Mouse (Mus musculus) liver, embryonic 12.5 days (tissue): ENCODE data around the gene Gm11639. TPM values are rescaled to one million over a fixed set of nuclear protein-coding genes. Genes with fewer than 3 reads are reported as not detected.

Source experiments
- ATAC-seq: fragments of 200-750 bp; cut with Nextera tagmentation; 2 replicates; pipeline ENCODE4 v1.8.0; 2017; ENCODE audit warnings: moderate number of reproducible peaks, mild to moderate bottlenecking, moderate library complexity
- H3K27ac ChIP-seq: fragments of 300-500 bp; sonication (generic); 2 replicates; pipeline ENCODE4 v1.5.1; 2016; ENCODE audit warnings: mild to moderate bottlenecking
- H3K27me3 ChIP-seq: fragments of 300-500 bp; sonication (generic); replicated peaks from 2 replicates; pipeline ENCODE4 v1.6.1; 2016; ENCODE audit warnings: mild to moderate bottlenecking, moderate library complexity
- H3K36me3 ChIP-seq: fragments of 300-500 bp; sonication (generic); 2 replicates; pipeline ENCODE4 v1.6.1; 2016; ENCODE audit warnings: mild to moderate bottlenecking, moderate library complexity
- H3K4me1 ChIP-seq: fragments of 300-500 bp; sonication (generic); 2 replicates; pipeline ENCODE4 v1.6.1; 2016
- H3K4me2 ChIP-seq: fragments of 300-500 bp; sonication (generic); 2 replicates; pipeline ENCODE4 v1.6.1; 2016; ENCODE audit warnings: mild to moderate bottlenecking, moderate library complexity
- H3K4me3 ChIP-seq: fragments of 300-500 bp; sonication (generic); 2 replicates; pipeline ENCODE4 v1.5.1; 2016; ENCODE audit warnings: mild to moderate bottlenecking, moderate library complexity
- H3K9ac ChIP-seq: fragments of 300-500 bp; sonication (generic); 2 replicates; pipeline ENCODE4 v1.6.1; 2016; ENCODE audit warnings: mild to moderate bottlenecking, moderate library complexity
- H3K9me3 ChIP-seq: fragments of 300-500 bp; sonication (generic); replicated peaks from 2 replicates; pipeline ENCODE4 v1.6.1; 2016; ENCODE audit warnings: mild to moderate bottlenecking, moderate library complexity
- WGBS: fragments of 180-500 bp; shearing (Covaris S2); methylation state at CpG from one replicate; pipeline ENCODE4 v1.1.7; 2016; ENCODE audit not compliant: insufficient replicate concordance; 5-methylcytosine and 5-hydroxymethylcytosine counted together
- polyA plus RNA-seq: library from polyadenylated mRNA; unstranded; fragments of >200 nt; fragmentation: Nextera tagmentation; extraction: Ambion mirVana; gene quantifications from 2 replicates; pipeline ENCODE4 v1.2.1, GENCODE M21; 2016

Gene Gm11639
- polyA plus RNA-seq, 1 experiment from 2014 or later = 0.05 TPM

DNA sequence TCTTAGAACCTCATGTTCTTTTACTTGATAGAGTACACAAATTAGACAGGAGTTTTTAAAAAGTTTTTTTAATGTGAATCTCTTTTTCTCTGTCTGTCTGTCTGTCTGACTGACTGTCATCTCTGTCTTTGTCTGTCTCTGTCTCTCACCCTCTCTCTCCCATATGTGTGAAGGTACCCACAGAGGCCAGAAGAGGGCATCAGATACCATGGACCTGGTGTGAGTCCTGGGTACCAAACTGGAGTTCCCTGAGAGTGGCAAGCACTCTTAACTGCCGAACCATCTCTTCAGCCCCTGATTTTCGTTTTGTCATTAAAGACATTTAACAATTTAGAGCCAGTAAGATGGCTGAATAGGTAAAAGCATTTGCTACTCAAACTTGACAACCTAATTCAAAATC, 21.6 kb downstream of the Gm11639 start:
- H3K27me3 ChIP-seq = no peaks in the 10 kb centered on the region
- H3K27ac ChIP-seq = no peak overlapping the region
- H3K36me3 ChIP-seq = no peaks in the 10 kb centered on the region
- no peaks in the 10 kb centered on the region for H3K9me3 ChIP-seq
- 39% methylated on average over 2 of the region's 2 CpGs for WGBS
- no peak for ATAC-seq
- no peak overlapping the region for H3K4me2 ChIP-seq
- no peak overlapping the region for H3K4me3 ChIP-seq
- no peak overlapping the region for H3K9ac ChIP-seq
- no peaks in the 10 kb centered on the region for H3K4me1 ChIP-seq

DNA sequence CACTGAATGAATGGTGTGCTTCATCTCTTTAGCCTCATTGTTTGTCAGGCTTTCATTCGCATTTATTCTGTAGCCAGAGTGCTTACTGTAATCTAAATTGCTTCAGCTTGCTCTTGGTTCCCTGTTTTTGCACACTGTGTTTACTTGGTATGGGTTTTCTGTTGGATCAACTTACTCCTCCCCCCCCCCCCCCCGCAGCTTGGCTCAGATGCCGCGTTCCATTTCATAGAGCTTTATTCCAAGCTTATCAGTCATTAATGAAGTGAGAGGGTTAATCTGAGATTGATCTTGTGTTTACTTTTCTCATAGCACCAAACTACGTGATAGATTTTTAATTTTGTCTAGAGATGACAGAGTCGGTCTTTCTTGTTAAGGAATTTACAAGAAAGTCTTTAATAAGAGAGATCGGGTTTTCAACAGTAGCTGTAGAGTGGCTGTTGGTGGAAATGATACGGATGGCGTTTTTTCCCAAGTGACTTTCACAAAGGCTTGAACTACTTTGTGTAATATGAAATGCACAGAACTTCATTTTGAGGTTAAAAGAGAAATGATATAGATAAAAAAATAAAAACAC, 59.6 kb downstream of the Gm11639 start:
- Histone ChIP-seq H3K27me3 (no peaks in the 10 kb centered on the region), H3K4me1 (no peaks in the 10 kb centered on the region), H3K36me3 (no peaks in the 10 kb centered on the region), H3K27ac (no peak overlapping the region), H3K9me3 (no peaks in the 10 kb centered on the region), H3K4me3 (no peak overlapping the region), H3K4me2 (no peak overlapping the region), H3K9ac (no peak overlapping the region)
- no peak for ATAC-seq
- WGBS = 79% methylated on average over 9 of the region's 9 CpGs

- H3K4me2 ChIP-seq = no peak overlapping the region
- no peaks in the 10 kb centered on the region for H3K4me1 ChIP-seq
- H3K36me3 ChIP-seq = no peaks in the 10 kb centered on the region
- no peak overlapping the region for H3K27ac ChIP-seq
- H3K9ac ChIP-seq = no peak overlapping the region
- WGBS = 32% methylated on average over 6 of the region's 6 CpGs
- H3K4me3 ChIP-seq = no peak overlapping the region
- no peaks in the 10 kb centered on the region for H3K27me3 ChIP-seq
- ATAC-seq = no peak
- H3K9me3 ChIP-seq = no peaks in the 10 kb centered on the region
Measured at GRCm38 (mm10) chr11:104765762-104766161, 80.3 kb downstream of the Gm11639 start.

DNA sequence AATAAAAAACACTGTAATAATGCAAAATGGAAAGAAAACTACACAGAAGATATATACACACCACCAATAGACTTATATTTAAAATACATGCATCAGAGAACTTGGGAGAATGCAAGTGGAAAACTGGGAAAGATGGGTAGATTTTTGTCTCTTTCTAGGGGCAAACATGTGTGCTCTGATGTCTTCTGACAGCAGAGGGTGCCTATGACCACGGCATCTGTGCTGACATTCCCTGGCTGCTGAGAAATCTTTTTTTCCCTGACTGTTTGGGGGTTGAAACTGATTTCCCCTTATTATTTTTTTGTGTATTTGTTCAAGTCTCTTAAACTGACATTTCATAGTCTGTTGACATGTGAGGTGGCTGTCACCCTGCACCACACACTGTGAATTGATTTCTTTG, 81.6 kb downstream of the Gm11639 start:
- Histone ChIP-seq H3K4me1 (no peaks in the 10 kb centered on the region), H3K27ac (no peak overlapping the region), H3K4me2 (no peak overlapping the region), H3K4me3 (no peak overlapping the region), H3K36me3 (no peaks in the 10 kb centered on the region), H3K9ac (no peak overlapping the region), H3K9me3 (no peaks in the 10 kb centered on the region), H3K27me3 (no peaks in the 10 kb centered on the region)
- 54% methylated on average over 1 of the region's 1 CpGs for WGBS
- no peak for ATAC-seq

- H3K27ac ChIP-seq = no peak overlapping the region
- H3K4me3 ChIP-seq = no peak overlapping the region
- no peaks in the 10 kb centered on the region for H3K9me3 ChIP-seq
- no peaks in the 10 kb centered on the region for H3K27me3 ChIP-seq
- no peaks in the 10 kb centered on the region for H3K36me3 ChIP-seq
- no peak overlapping the region for H3K4me2 ChIP-seq
- WGBS = 6% methylated on average over 5 of the region's 5 CpGs
- H3K9ac ChIP-seq = no peak overlapping the region
- no peak for ATAC-seq
- no peaks in the 10 kb centered on the region for H3K4me1 ChIP-seq
Measured at GRCm38 (mm10) chr11:104768072-104768471, 82.6 kb downstream of the Gm11639 start.

- Histone ChIP-seq H3K27me3 (no peaks in the 10 kb centered on the region), H3K27ac (no peak overlapping the region)
- 70% methylated on average over 2 of the region's 2 CpGs for WGBS
Measured at GRCm38 (mm10) chr11:104778796-104779195, 93.3 kb downstream of the Gm11639 start.

DNA sequence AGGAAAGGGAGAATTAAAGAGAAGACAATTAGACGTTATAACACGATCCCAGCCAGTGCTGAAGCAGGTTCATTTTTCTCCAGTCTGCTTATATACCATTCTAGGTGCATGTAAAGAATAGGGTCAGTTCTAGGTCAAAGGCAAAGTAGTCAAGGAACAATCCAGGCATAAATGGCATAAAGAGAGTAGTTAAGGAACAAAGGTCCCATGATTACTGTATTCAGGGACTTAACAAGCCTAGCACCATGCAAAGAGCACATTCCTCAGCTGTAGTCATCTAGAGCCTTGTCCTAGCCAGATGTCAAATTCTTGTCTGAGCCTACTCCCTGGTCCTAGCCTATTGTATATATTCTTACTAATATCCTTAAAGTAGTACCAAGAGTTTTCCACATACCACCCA, 259.2 kb downstream of the Gm11639 start:
- H3K36me3 ChIP-seq = no peaks in the 10 kb centered on the region
- no peak overlapping the region for H3K27ac ChIP-seq
- H3K4me2 ChIP-seq = no peak overlapping the region
- H3K27me3 ChIP-seq = no peaks in the 10 kb centered on the region
- ATAC-seq = no peak
- no peak overlapping the region for H3K4me3 ChIP-seq
- H3K4me1 ChIP-seq = no peaks in the 10 kb centered on the region
- H3K9ac ChIP-seq = no peak overlapping the region
- no peaks in the 10 kb centered on the region for H3K9me3 ChIP-seq
- WGBS = 80% methylated on average over 2 of the region's 2 CpGs

More at GRCm38 (mm10) chr11:104778796-104779195, 93.3 kb downstream of the Gm11639 start:
- Histone ChIP-seq H3K9ac (no peak overlapping the region), H3K4me2 (no peak overlapping the region), H3K4me3 (no peak overlapping the region), H3K4me1 (no peaks in the 10 kb centered on the region), H3K36me3 (no peaks in the 10 kb centered on the region), H3K9me3 (no peaks in the 10 kb centered on the region)
- ATAC-seq = no peak

DNA sequence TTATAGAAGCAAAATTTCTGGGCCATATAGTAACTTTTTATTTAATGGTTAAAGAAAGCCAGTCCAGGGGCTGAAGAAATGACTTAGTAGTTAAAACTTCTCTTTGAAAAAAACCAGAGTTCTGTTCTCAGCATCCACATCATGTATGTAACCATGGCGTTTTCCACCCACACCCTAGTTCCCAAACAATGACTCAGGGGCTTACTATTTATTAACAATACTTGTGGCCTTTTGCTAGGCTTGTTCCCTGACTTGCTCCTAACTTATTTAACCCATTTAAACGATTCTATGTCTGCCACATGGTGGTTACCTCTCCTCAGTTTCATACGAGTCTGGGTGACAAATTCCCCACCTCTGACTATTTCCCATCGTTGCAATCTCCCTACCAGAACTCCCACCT, 266.8 kb downstream of the Gm11639 start:
- Histone ChIP-seq H3K4me2 (no peak overlapping the region), H3K9me3 (no peaks in the 10 kb centered on the region), H3K27ac (no peak overlapping the region), H3K4me3 (no peak overlapping the region), H3K9ac (no peak overlapping the region), H3K36me3 (no peaks in the 10 kb centered on the region), H3K4me1 (no peaks in the 10 kb centered on the region), H3K27me3 (no peaks in the 10 kb centered on the region)
- no peak for ATAC-seq
- WGBS = 35% methylated on average over 4 of the region's 4 CpGs

GRCm38 (mm10) chr11:104967862-104968261, 282.4 kb downstream of the Gm11639 start:
- Histone ChIP-seq H3K9ac (no peak overlapping the region), H3K27ac (no peak overlapping the region), H3K4me1 (no peaks in the 10 kb centered on the region), H3K4me3 (no peak overlapping the region), H3K36me3 (no peaks in the 10 kb centered on the region), H3K9me3 (no peaks in the 10 kb centered on the region), H3K27me3 (no peaks in the 10 kb centered on the region), H3K4me2 (no peak overlapping the region)
- no peak for ATAC-seq
- WGBS = 70% methylated on average over 1 of the region's 1 CpGs

DNA sequence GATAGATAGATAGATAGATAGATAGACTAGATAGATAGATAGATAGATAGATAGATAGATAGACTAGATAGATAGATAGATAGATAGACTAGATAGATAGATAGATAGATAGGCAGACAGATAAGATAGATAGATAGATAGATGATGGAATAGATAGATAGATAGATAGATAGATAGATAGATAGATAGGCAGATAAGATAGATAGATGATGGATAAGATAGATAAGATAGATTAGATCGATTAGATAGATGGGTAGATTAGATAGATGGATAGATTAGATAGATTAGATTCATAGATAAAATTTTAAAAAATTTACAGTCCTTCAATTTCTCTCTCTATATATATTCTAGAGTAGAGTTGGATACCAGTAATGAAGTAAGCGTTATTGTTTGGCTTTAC, 282.9 kb downstream of the Gm11639 start:
- 68% methylated on average over 2 of the region's 2 CpGs for WGBS
- Histone ChIP-seq H3K27me3 (no peaks in the 10 kb centered on the region), H3K27ac (no peak overlapping the region), H3K4me2 (no peak overlapping the region), H3K36me3 (no peaks in the 10 kb centered on the region), H3K4me3 (no peak overlapping the region), H3K9ac (no peak overlapping the region), H3K4me1 (no peaks in the 10 kb centered on the region), H3K9me3 (no peaks in the 10 kb centered on the region)
- no peak for ATAC-seq

DNA sequence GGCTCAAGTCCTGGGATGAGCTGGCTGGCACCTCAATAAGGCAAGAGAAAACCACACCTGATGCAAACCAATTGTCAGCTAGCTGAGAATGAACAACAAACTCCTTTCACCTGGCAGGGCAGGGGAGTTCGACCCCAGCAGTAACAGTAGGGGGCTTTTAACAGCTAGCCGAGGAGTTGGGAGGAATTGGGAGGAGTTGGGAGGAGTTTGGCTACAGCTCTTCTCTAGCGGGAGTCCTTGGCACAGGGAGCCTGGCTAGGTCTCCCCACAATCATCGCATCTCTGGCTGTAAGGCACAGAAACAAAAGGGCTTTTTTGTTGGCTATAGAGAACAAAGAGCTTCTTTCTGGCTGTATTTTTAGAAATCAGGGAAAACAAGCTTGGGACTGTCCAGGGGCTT, 285.8 kb downstream of the Gm11639 start:
- WGBS = 16% methylated on average over 4 of the region's 4 CpGs
- no peaks in the 10 kb centered on the region for H3K4me1 ChIP-seq
- H3K27me3 ChIP-seq = no peaks in the 10 kb centered on the region
- no peak overlapping the region for H3K4me3 ChIP-seq
- no peak overlapping the region for H3K4me2 ChIP-seq
- H3K27ac ChIP-seq = no peak overlapping the region
- no peak for ATAC-seq
- H3K9ac ChIP-seq = no peak overlapping the region
- H3K9me3 ChIP-seq = no peaks in the 10 kb centered on the region
- no peaks in the 10 kb centered on the region for H3K36me3 ChIP-seq

GRCm38 (mm10) chr11:104972480-104972879, 287.0 kb downstream of the Gm11639 start:
- 61% methylated on average over 8 of the region's 8 CpGs for WGBS
- Histone ChIP-seq H3K36me3 (no peaks in the 10 kb centered on the region), H3K9me3 (no peaks in the 10 kb centered on the region), H3K9ac (no peak overlapping the region), H3K4me2 (no peak overlapping the region), H3K4me1 (no peaks in the 10 kb centered on the region), H3K27ac (no peak overlapping the region), H3K4me3 (no peak overlapping the region), H3K27me3 (no peaks in the 10 kb centered on the region)
- ATAC-seq = no peak

- WGBS = 62% methylated on average over 5 of the region's 5 CpGs
- peaks cover 20% of the 10 kb centered on the region for H3K4me1 ChIP-seq
- no peak for ATAC-seq
- H3K27ac ChIP-seq = no peak overlapping the region
- no peak overlapping the region for H3K4me3 ChIP-seq
- H3K27me3 ChIP-seq = no peaks in the 10 kb centered on the region
- H3K9ac ChIP-seq = no peak overlapping the region
- no peaks in the 10 kb centered on the region for H3K36me3 ChIP-seq
- H3K9me3 ChIP-seq = no peaks in the 10 kb centered on the region
- H3K4me2 ChIP-seq = no peak overlapping the region
Measured at GRCm38 (mm10) chr11:104977976-104978375, 292.5 kb downstream of the Gm11639 start.
